Mouse (Mus musculus) kidney, postnatal 25 days (tissue): ENCODE results near the gene Acss1.

Source experiments
- DNase-seq, 2 experiments: peaks; one replicate each; pipeline ENCODE4 v3.0.0; 2021; ENCODE audit warnings: mixed read lengths in 2 of 2

The Acss1 gene

GRCm38 (mm10) chr2:150638370-150638733, 29.9 kb downstream of the Acss1 start:
- no peak for DNase-seq

- no peak for DNase-seq
Observed at GRCm38 (mm10) chr2:150637702-150638369, 30.5 kb downstream of the Acss1 start.

DNA sequence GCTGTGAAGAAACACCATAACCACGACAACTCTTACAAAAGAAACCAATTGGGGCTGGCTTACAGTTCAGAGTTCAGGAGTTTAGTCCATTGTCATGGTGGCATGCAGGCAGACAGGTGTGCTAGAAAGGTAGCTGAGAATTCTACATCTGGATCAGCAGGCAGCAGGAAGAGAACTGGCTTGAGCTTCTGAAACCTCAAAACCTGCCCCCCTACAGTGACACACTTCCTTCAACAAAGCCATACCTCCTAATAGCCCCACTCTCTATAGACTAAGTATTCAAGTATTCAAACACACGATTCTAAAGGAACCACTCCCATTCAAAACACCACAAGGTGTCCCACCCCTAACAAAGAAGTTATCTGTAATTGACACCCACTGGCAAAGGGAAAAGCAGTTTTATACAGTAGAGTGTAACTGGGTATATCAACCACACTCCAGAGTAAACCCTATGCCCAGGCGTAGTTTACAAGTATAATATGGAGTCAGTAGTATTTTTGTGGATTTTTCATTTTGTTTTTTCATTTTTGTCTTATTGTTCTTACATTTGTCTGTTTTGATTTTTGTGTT, 32.3 kb downstream of the Acss1 start:
- DNase-seq: no peak

DNA sequence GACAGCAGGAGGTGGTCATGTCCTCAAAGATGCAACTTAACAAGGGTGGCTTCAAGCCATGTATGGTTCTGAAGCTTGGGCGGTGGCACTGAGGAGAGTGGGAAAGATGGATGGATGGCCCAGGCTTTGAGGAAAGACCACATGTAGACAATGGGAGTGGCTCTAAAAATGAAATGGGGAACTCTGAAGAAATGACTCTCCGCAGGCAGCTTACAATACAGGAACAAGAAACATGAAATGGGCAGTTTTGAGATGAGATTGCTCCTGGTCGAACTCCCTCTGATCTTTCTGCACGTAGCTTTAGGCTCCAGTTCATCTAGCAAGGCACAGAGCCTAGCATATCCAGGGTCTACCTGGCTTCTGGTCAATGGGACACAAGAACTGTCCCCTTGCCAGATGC, 39.0 kb downstream of the Acss1 start:
- no peak for DNase-seq

GRCm38 (mm10) chr2:150627140-150627539, 41.2 kb downstream of the Acss1 start:
- no peak for DNase-seq

DNA sequence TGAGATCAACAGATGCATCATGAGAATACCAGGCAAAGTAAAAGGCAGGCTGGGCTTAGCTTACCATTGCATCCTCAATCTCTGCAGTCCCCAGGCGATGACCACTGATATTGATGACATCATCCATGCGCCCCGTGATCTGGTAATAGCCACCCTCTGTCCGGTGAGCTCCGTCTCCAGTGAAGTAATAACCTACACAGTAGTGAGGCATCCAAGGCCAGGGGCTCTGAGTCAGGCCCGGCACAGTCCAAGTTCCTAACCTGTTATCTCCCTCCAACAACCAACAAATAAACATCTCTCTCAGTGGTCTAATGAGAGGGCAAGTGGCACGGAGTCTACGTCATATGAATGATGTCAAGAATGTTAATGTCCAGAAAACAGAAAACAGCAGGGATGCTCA, 43.4 kb downstream of the Acss1 start:
- DNase-seq: no peak

GRCm38 (mm10) chr2:150623957-150624356, 44.3 kb downstream of the Acss1 start:
- no peak for DNase-seq

DNA sequence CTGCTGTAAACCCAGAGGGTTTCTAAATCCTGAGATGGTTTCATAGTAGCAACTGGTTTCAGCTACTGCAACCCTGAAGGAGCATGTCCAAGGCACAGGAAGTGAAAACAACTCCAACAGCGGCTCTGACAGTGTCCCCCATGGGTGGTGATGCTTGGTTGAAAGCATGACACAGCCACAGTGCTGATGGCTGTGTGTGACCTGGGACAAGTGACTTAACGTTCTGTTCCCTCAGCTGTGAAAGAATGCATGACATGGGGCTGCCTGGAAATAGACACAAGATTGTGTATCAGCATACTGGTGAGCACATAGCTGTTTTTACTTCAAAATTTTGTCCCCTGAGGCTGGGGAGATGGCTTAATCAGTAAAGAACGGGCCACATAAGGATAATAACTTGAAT, 46.6 kb downstream of the Acss1 start:
- no peak for DNase-seq

GRCm38 (mm10) chr2:150610097-150610496, 58.2 kb downstream of the Acss1 start:
- DNase-seq: no peak

- DNase-seq: peak; percentile 55 to 77
Observed at GRCm38 (mm10) chr2:150608872-150609560, 59.3 kb downstream of the Acss1 start.

DNA sequence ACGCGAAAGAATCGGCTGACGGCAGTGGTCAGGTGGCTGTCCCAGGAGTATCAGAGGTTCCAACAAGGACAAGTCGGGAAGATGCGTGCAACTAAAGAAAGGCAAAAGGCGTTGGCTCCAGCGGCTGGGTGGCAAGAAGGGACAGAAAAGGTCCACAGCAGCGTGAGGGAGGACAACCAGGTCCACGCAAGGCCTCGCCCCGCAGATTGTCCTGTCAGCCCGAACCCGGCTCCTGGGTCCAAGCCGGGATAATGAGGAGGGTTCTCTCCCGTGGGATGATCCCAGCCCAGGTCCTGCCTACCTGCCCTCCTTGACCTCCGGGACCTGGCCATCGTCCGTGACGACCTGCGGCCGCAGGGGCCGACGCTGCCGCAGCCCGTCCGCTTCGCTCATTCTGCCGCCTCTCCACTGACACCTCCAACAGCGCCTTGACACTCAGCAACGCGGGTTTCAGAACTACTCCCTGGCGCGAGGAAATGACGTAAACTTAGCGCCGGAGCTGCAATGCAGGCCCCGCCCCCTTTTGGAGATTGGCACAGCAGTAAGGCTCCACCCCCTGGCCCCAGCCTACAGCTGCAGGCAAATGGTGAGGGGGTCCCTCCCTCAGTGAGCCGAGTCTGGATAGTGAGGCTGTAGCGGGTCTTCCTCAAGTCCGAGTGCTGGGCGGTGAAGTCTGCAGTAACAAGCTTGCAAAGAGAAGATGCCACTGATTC, 60.1 kb downstream of the Acss1 start, which contains the start of gene Apmap:
Gene Apmap (minus strand): TSS at position 481 of the 713 bp plus-strand sequence.
- peak; percentile 97 to 99 for DNase-seq

DNA sequence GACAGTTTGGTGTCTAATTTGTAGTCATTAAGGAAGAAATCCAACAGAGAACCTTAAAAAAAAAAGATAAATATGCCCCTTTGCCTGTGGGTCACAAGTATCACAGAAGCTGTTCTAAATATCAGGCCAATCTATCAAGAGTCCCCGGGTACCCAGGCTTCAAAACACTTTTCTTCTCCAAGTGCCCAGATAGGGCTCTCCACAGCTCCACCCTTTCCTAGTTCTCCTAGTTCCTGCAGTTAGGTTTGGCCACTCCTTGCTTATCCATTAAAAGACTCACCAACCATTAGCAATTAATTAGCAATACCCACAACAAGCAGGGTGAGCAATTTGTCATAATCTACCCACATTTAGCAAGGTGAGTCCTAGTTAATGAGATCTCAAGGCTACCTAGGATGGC, 61.2 kb downstream of the Acss1 start:
- no peak for DNase-seq

DNA sequence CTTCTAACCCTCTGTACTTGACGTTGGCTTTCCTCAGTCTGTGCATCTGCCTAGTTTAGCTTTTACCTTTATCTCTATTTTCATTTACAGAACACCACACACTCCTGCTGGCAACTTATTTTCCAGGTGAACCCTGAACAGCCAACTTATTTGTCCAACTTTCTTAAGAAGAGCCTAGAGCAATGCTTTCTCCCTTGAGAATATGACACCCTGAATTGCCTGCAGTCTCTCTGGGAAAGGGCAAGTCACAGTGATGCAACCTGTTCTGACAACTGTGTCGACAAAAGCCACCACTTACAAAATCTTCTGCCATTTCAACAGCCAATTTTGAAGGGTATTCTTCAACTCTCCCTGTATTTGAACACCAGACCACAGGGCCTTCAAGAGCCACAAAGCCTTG, 63.5 kb downstream of the Acss1 start:
- DNase-seq: no peak

- peak in 1 of 2 experiments; percentile 31 for DNase-seq
Observed at GRCm38 (mm10) chr2:150602166-150602565, 66.1 kb downstream of the Acss1 start.

DNA sequence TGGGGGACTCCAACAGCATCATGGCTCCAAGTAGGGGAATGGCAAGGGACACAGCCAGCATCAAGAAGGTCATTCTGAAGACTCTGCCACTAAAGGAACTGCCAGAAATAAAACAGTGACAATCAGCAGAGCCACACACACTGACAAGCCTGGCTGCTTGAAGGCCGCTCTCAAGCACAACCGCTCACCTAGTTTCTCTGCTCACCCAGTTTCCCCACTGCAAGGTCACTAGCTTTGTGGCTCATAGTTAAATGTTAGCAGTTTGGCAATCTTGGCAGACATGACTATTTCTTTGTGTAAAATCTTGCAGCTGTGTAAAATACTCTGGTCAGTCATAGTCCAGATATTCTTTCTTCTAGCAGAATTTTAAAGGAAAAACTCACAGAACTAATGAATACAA, 68.0 kb downstream of the Acss1 start:
- DNase-seq: peak; percentile 42 to 72

GRCm38 (mm10) chr2:150595411-150596190, 72.7 kb downstream of the Acss1 start:
- peak; percentile 63 to 74 for DNase-seq

DNA sequence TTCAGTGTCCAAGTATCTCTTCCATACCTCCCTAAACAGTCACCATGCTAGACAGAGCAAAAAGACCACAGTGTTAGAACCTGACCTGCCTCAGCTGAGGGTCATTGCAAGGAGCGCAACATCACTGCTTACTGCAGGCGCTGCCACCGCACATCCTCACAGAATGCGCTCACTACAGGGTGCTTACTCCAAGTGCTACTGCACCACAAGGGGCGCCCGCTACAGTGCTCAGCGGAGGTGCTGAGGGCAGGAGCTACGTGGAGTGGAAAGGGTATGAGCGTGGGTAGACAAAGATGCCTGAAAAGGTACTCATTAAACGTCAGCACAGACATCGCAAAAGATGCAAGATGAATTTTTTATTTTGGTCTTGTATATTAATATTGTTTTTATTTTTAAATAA, 79.2 kb downstream of the Acss1 start:
- no peak for DNase-seq

DNA sequence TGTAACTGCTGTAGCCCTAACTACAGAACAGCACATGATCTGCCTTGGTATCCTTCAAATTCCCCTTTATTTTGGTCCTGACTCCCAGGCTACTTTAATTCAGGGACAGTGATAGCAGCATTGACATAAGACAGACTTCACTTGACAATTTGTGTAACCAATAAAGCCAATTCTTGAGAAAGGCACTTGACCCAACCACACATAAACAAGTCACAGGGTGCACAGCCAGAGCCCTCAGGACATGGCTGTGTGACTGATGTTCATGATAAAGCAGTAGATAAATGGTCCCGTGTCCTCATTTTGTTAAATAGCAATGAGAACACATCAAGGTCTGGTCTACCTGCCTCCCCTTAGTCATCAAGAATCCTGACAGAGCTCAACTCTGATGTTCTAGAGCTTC, 88.7 kb downstream of the Acss1 start:
- no peak for DNase-seq

DNA sequence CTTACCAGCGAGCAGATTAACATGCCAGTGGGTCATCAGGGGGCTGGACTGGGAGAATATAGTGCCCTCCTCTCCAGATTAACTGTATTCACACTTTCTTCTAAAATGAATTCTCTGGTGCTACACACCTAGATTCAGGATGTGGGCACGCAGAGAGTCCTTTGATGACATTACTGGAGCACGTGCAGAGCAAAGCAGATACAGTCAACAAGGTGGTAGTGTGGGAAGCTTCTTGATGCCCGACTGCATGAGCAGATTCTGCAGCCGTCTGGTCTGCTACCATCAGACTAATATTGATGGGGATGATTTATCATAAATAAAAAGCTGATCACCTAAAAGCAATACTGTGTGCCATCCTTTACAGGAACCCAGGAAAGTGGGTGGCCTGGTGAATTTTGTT, 89.7 kb downstream of the Acss1 start:
- no peak for DNase-seq

DNA sequence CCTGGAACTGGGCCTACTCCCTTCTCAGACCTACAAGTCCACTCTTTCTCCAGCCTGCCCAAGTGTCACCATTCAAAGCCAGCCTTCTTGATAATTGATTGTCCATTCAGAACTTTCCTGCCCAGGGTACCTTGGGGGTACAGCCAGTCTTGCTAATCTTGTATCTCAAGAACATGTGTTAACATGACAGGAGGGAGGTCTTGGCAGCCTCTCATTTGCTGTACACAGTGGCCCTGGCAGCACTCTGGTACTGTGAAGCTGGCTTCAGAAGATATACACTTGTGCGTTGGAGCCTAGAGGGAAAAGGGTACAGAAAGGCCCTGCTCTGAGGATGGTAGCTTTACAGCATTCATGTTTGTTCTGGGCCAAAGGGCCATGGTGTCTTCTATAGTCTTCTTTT, 92.0 kb downstream of the Acss1 start:
- no peak for DNase-seq

DNA sequence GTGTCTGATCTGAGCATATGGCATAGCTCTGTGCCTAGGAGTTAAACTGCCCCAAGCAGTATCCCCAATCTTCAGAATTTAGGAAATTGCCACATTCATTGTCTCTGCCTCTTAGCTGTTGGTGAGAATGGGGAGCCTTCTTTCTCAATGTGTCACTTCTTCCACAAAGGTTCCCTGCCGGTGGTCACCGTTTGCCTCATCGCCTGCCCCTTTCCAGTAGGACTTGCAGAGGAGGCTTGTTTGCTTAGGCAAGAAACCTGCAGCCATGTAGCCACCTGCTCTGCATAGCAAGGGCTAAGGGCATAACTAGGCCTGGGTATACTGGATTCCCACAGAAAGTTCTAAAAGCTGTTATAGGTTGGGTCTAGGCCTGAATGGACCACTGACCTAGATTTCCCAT, 95.8 kb downstream of the Acss1 start:
- no peak for DNase-seq

GRCm38 (mm10) chr2:150570761-150571160, 97.5 kb downstream of the Acss1 start:
- DNase-seq: no peak
